In genomic region chr12:72854377-72855032, GRCm38 (mm10) we compare ENCODE assay signal across 9 mouse cellular contexts.
DNase-seq lines count a peak whose midpoint lies in the region; ATAC-seq and TF ChIP-seq lines count a peak whose summit lies in the region.
"Had no signal": no experiment of that assay in that cellular context is flagged by ENCODE, and none has a peak within 500 bp of the region (broad histone marks: within the 10 kb centered on the region; RNA-seq: fewer than 3 reads in every experiment).

No protein-coding gene starts in this region.

- WGBS in kidney, embryonic 16.5 days, result 10% methylated on average over 19 of the region's 19 CpGs
- 11% methylated on average over 19 of the region's 19 CpGs for WGBS in kidney, adult 2 months
- WGBS in embryonic facial prominence, embryonic 11.5 days, result 2% methylated on average over 19 of the region's 19 CpGs
- WGBS in limb, embryonic 10.5 days, result 5% methylated on average over 19 of the region's 19 CpGs
- WGBS in neural tube, embryonic 13.5 days, result 5% methylated on average over 19 of the region's 19 CpGs

- H3K27me3 ChIP-seq in kidney, embryonic 16.5 days (ENCODE audit: insufficient read depth, low read length), result peaks cover 61% of the 10 kb centered on the region
- peaks cover 2% of the 10 kb centered on the region; the same call in 1 of the 2 replicates for H3K27me3 ChIP-seq in kidney, adult 2 months (replicated peaks; ENCODE audit: control insufficient read depth, insufficient read depth, low read length)
- peaks cover 17% of the 10 kb centered on the region for H3K27me3 ChIP-seq in embryonic facial prominence, embryonic 11.5 days (ENCODE audit: control insufficient read depth, insufficient read depth, low read length)
- H3K27me3 ChIP-seq in limb, embryonic 10.5 days (ENCODE audit: low read depth, poor library complexity, severe bottlenecking), result peaks cover 65% of the 10 kb centered on the region
- H3K27me3 ChIP-seq in neural tube, embryonic 13.5 days, result peaks cover 91% of the 10 kb centered on the region

- H3K4me3 ChIP-seq in kidney, embryonic 16.5 days (ENCODE audit: low read length), result peak overlapping the region; percentile 20; the same call in 1 of the 2 replicates
- H3K4me3 ChIP-seq in kidney, adult 2 months (ENCODE audit: insufficient read depth, low read depth, low read length), result no peak overlapping the region
- no peak overlapping the region for H3K4me3 ChIP-seq in embryonic facial prominence, embryonic 11.5 days (ENCODE audit: low read depth, low read length)
- peak overlapping the region; percentile 38 for H3K4me3 ChIP-seq in limb, embryonic 10.5 days
- H3K4me3 ChIP-seq in neural tube, embryonic 13.5 days, result no peak overlapping the region

- no peaks in the 10 kb centered on the region; the same call in 1 of the 2 replicates for H3K9me3 ChIP-seq in kidney, embryonic 16.5 days (ENCODE audit: low read length)
- H3K9me3 ChIP-seq in embryonic facial prominence, embryonic 11.5 days (replicated peaks; ENCODE audit: control insufficient read depth, low read length), result no peaks in the 10 kb centered on the region
- no peaks in the 10 kb centered on the region for H3K9me3 ChIP-seq in limb, embryonic 10.5 days (replicated peaks)
- no peaks in the 10 kb centered on the region for H3K9me3 ChIP-seq in neural tube, embryonic 13.5 days

- DNase-seq in kidney, adult 2 months, result no peak
- DNase-seq in embryonic facial prominence, embryonic 11.5 days (ENCODE audit: low spot score), result peak; percentile 75
- DNase-seq in limb, embryonic 10.5 days (ENCODE audit: low spot score), result peak; percentile 52
- DNase-seq in left cerebral cortex, adult 9 months (ENCODE audit: low spot score in 2 of 2), result no peak
- no peak for DNase-seq in layer of hippocampus, postnatal 10 days (ENCODE audit: low spot score in 2 of 2)
- no peak for DNase-seq in adipocyte (ENCODE audit: low spot score)
- DNase-seq: spleen, adult 18-20 months had no signal

- no peak overlapping the region for H3K27ac ChIP-seq in kidney, embryonic 16.5 days (ENCODE audit: low read length)
- no peak overlapping the region for H3K27ac ChIP-seq in kidney, adult 2 months (ENCODE audit: insufficient read depth, low read depth, low read length)
- H3K27ac ChIP-seq in embryonic facial prominence, embryonic 11.5 days (replicated peaks; ENCODE audit: low read depth, low read length), result no peak overlapping the region
- no peak overlapping the region for H3K27ac ChIP-seq in limb, embryonic 10.5 days
- H3K27ac ChIP-seq in neural tube, embryonic 13.5 days (replicated peaks), result no peak overlapping the region

- H3K9ac ChIP-seq in kidney, embryonic 16.5 days (replicated peaks; ENCODE audit: low read length), result no peak overlapping the region
- H3K9ac ChIP-seq in embryonic facial prominence, embryonic 11.5 days (replicated peaks; ENCODE audit: low read length), result no peak overlapping the region
- no peak overlapping the region for H3K9ac ChIP-seq in neural tube, embryonic 13.5 days

- peaks cover 7% of the 10 kb centered on the region; the same call in 1 of the 2 replicates for H3K4me1 ChIP-seq in kidney, embryonic 16.5 days (ENCODE audit: insufficient read depth, low read length)
- H3K4me1 ChIP-seq in kidney, adult 2 months (ENCODE audit: control insufficient read depth, insufficient read depth, low read length), result no peaks in the 10 kb centered on the region
- H3K4me1 ChIP-seq in embryonic facial prominence, embryonic 11.5 days (ENCODE audit: control insufficient read depth, insufficient read depth, low read length), result no peaks in the 10 kb centered on the region
- peaks cover 12% of the 10 kb centered on the region for H3K4me1 ChIP-seq in limb, embryonic 10.5 days
- H3K4me1 ChIP-seq in neural tube, embryonic 13.5 days (replicated peaks), result peaks cover 9% of the 10 kb centered on the region

- H3K4me2 ChIP-seq in kidney, embryonic 16.5 days (replicated peaks; ENCODE audit: low read depth, low read length), result peak overlapping the region; percentile 48
- peak overlapping the region; percentile 24 for H3K4me2 ChIP-seq in embryonic facial prominence, embryonic 11.5 days (ENCODE audit: low read depth, low read length)
- H3K4me2 ChIP-seq in neural tube, embryonic 13.5 days, result peak overlapping the region; percentile 28

- no peak for TF ChIP-seq CTCF in kidney, adult 2 months (conservative IDR thresholded peaks at IDR 0.05; ENCODE audit: insufficient read depth, insufficient read length, low read depth, low read length)

- H3K36me3 ChIP-seq in kidney, embryonic 16.5 days (ENCODE audit: insufficient read depth, low read length), result no peaks in the 10 kb centered on the region
- H3K36me3 ChIP-seq in kidney, adult 2 months (ENCODE audit: control insufficient read depth, insufficient read depth, low read length), result no peaks in the 10 kb centered on the region
- H3K36me3 ChIP-seq in embryonic facial prominence, embryonic 11.5 days (replicated peaks; ENCODE audit: control insufficient read depth, insufficient read depth, low read depth, low read length), result no peaks in the 10 kb centered on the region
- H3K36me3 ChIP-seq in limb, embryonic 10.5 days, result no peaks in the 10 kb centered on the region
- no peaks in the 10 kb centered on the region for H3K36me3 ChIP-seq in neural tube, embryonic 13.5 days

- TF ChIP-seq POLR2A in kidney, adult 2 months (IDR thresholded peaks at IDR 0.05; ENCODE audit: low read depth, low read length), result no peak

- ATAC-seq in kidney, embryonic 16.5 days (ENCODE audit: low FRiP score, low TSS enrichment), result no peak
- ATAC-seq in embryonic facial prominence, embryonic 11.5 days (replicated peaks; ENCODE audit: insufficient number of reproducible peaks, low FRiP score, low TSS enrichment, low read depth), result peak; percentile 65; the same call in 1 of the 2 replicates
- no peak for ATAC-seq in neural tube, embryonic 13.5 days (ENCODE audit: low read depth)

Comparison
In these comparisons a context has a peak if more than half of its experiments do, and no peak if none do; other contexts are left out.
1. H3K4me3 ChIP-seq: peak in kidney, embryonic 16.5 days (single experiment) and limb, embryonic 10.5 days (single experiment); none in kidney, adult 2 months (single experiment), embryonic facial prominence, embryonic 11.5 days (single experiment) and neural tube, embryonic 13.5 days (single experiment).
2. DNase-seq: peak in embryonic facial prominence, embryonic 11.5 days (single experiment) and limb, embryonic 10.5 days (single experiment); none in kidney, adult 2 months (single experiment), left cerebral cortex, adult 9 months (0 of 2), layer of hippocampus, postnatal 10 days (0 of 2) and adipocyte (single experiment).
3. Peak in every context shown above with its lines, with median percentiles within 50 percentile points of each other: H3K4me2 ChIP-seq.